Mouse (Mus musculus) megakaryocyte progenitor cell, adult 5-6 weeks (primary cell): Measurements from ENCODE around the gene P2rx7. TPM values are rescaled to one million over a fixed set of nuclear protein-coding genes. Genes with fewer than 3 reads are reported as not detected.

Source experiments
- ATAC-seq: replicated peaks from 2 replicates; pipeline ENCODE4 v1.8.0; 2016; ENCODE audit warnings: mild to moderate bottlenecking, moderate TSS enrichment, inconsistent platforms; ENCODE audit not compliant: poor library complexity
- total RNA-seq, 2 experiments: library from RNA; stranded (forward) in 1 of 2; stranded (reverse) in 1 of 2; fragments of 157-497, 149-512 nt in 1 of 2; fragments of 200-1000 nt in 1 of 2; gene quantifications; 2 replicates each; pipeline versions ENCODE4 v1.2.3 to v1.2.4; 2015 to 2017

P2rx7 gene
- total RNA-seq, 2 experiments from 2014 or later, result 8.3 to 8.5 TPM

- no peak for ATAC-seq
These were observed 45.4 kb downstream of the P2rx7 start for GRCm38 (mm10) chr5:122689153-122689552.

- ATAC-seq, result no peak
These were observed 46.8 kb downstream of the P2rx7 start for GRCm38 (mm10) chr5:122690486-122690885.

DNA sequence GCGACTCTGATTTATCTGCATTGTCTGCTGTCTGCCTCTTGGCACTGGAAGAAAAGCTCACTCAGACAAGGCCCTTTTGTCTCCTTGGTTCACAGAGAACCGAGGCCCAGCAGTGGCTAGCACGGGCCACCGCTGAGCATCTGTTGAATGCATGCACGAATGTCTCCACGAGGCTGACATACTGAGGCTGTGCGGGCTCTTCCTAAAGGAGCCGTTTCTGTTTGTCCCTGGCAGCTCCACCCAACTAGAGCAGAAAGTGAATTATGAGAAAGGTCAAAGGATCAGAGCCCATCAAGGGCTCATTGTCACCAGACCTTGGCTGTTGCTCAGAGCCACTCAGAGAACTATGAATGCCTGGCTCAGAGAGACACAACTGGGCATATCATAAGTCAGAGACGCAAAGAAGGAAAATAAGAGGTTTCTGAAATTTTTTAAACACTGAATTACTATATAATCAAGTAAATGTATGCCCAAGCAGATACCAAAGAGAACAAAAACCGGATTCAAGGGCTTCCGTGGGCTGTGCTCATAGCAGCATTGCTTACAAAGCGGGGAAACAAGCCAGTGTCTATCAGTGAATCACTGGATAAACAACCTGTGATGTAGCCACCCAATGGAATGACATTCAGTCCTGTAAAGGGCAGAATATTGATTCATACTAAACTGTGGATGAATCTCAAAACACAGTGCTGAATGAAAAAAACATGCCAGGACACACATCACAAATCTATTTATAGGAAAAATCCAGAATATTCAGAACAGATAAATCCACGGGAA is 49.9 kb downstream of the P2rx7 start:
- no peak for ATAC-seq

DNA sequence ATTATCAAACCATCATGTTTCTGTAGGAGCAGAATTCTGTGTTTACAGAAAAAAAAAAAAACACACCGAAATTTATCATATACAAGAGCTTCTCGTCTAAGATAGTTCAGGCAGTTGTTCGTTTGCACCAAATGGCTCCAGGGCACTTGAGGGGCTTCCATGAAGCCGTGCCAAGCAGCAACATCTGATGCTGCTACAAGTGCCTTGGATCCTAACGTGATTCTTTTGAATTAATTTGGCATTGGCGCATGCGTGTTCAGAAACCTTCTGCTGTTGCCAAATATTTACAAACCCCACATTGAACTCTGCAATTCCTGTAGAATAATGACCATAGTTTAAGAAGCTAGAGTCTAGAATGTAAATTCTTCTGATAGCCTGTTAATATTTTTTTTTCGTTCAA is 51.8 kb downstream of the P2rx7 start:
- no peak for ATAC-seq

- ATAC-seq, result peak; percentile 35
These were observed 54.5 kb downstream of the P2rx7 start for GRCm38 (mm10) chr5:122698041-122698700.

DNA sequence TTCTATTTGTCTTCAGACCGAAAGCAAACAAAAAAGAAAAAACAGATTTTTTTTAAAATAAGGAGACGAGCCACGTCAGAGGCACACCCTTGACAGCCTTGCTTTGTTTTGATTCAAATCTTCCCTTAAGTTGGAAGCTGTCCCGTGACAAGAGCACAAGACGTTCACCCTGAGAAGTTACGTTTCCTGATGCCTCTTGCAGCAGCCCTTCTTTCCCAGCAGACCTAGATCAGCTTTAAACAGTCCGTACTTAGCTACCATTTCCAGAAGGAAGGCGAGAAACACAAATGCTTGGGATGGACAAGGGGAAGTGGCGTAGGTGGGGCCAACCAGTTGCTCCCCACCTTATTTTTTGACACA is 55.0 kb downstream of the P2rx7 start:
- no peak for ATAC-seq

DNA sequence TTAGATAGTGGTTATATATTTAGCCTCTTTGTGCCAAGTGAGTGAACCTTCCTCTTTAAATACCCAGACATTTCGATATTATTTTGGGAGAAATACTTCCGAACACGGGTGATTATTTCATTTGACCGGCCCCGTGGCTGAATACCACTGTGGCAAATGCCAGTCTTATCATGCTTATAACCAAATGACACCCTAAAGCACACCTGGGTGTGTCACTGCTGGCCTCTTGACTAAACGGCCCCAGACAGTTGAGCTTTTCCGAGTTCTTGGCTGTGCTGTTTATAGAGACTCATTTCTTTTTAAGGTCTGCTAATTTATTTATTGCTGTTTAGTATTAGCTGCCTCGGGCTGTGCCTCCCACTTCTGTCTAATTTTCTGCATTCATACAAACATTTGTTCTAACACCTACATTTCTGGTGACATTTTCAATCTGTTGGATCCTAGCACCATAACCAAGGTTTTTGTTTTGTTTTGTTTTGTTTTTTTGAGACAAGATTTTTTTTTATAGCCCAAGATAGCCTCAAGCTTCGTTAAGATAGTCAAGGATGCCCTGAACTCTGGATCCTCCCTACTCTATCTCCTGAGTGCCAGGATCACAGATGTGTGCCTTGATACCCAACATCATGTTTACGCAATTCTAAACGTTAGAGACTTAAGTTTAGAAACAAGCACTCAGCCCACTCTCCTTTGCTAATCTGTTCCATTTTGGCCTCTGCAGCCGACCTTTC is 56.6 kb downstream of the P2rx7 start:
- peak; percentile 11 for ATAC-seq

GRCm38 (mm10) chr5:122700837-122701212 is 57.1 kb downstream of the P2rx7 start:
- peak; percentile 49 for ATAC-seq

DNA sequence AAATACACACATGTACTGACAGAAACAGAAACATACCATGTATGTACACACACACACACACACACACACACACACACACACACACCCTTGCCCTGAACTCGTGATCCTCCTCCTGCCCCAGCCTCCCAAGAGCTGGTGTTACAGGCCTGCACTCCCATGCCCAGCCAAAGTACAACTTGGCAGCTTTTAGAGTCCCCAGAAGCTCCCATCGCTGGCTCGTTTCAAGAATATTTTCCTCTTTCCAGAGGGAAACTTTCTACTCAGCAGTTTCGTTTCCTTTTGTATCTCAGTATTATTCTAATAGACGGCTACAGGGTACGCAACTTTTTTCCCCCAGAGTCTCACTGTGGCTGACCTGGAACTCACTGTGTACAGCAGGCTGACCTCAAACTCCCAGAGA is 58.4 kb downstream of the P2rx7 start:
- ATAC-seq, result no peak

- ATAC-seq, result no peak
These were observed 59.9 kb downstream of the P2rx7 start for GRCm38 (mm10) chr5:122703574-122703973.

DNA sequence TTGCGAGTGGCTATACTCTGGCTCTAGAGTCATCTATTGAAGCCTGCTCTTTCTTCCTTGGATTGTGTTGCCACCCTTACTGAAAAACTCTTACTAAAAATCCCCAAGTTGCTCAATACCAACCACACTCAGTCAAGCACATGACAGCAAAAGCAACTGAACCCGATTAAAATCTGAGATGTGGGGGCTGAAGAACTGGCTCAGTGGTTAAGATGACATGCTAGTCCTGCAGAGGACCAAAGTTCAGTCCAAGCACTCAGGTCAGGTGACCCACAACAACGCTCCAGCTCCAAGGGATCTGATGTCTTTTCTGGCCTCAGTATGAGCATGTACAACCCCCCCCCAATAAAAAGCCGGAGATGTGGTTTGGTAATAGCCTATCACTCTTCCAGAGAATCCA is 60.9 kb downstream of the P2rx7 start:
- ATAC-seq, result no peak

DNA sequence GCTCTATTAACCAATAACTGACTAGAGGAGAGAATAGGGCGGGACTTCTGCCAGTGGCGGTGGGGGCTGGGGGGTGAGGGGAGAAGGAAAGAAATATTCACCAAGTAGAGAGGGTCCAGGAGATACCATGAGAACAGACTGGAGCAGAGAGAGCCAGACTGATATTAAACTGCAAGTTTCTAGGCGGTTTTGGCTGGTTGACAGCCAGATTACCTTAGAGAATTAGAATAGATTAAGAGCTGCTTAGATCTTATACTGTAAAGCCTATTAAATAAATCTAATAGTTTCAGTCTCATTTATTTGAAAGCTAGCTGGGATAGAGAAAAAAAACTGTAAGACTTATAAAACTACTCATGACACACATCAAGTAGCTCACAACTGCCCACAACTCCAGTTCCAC is 61.5 kb downstream of the P2rx7 start:
- no peak for ATAC-seq

DNA sequence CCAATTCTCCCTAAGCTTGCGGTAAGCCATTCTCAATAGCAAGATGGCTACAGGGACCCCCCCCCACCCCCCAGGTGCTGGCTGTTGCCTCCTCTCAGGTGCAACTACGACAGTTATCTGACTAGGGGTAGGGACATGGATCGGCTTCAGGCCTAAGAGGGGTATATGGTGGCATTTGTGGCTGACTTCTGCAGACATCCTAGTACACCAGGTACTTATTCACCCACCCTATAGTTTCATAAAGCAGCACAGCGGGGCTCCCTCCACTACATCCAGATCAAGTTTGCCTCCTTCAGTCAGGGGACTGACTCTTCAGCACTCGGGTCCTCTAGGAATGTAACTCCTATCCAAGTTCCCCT is 63.2 kb downstream of the P2rx7 start:
- no peak for ATAC-seq

DNA sequence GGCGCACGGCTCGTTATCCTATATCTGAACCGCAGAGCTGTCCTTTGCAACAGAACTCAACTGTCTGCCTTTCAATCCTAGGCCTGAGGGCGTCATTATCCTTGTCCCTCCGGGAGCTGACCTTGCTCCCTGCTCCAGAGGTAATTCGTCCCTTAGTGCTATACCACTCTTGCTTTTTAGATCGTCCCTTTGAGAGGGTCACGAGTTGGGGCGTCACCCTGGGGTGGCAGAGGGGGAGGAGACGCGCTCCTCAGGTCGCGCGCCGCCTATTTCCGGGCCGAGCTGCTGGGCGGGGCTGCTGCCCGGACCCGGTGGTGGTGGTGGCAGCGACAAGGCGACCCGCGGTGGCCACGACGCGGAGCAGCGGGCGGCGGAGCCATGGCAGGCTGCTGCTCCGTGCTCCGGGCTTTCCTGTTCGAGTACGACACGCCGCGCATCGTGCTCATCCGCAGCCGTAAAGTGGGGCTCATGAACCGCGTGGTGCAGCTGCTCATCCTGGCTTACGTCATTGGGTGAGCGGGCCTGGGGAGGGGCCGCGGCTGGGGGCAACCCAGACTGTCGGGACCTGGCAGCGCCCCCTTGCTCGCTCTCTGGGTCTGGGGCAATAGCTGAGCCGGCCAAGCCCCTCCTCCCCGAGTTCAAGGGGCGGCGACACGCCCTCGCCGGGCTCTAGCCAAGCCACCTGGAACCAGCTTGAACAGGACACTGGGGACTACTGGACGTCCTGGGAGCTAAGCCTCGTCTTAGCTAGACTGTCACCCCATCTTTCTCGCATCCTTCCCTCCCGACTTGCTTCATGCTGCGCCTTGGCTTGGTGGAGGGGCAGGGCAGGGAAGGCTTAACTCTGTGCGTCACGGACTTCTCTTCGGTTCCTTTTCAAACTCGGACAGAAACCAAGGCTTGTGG is 63.8 kb downstream of the P2rx7 start, which contains the start of gene P2rx4:
TSS of gene P2rx4 (plus strand) at position 269 of the 906 bp plus-strand sequence.
- peak; percentile 81 for ATAC-seq

GRCm38 (mm10) chr5:122708819-122709218 is 65.1 kb downstream of the P2rx7 start:
- ATAC-seq, result peak; percentile 52

DNA sequence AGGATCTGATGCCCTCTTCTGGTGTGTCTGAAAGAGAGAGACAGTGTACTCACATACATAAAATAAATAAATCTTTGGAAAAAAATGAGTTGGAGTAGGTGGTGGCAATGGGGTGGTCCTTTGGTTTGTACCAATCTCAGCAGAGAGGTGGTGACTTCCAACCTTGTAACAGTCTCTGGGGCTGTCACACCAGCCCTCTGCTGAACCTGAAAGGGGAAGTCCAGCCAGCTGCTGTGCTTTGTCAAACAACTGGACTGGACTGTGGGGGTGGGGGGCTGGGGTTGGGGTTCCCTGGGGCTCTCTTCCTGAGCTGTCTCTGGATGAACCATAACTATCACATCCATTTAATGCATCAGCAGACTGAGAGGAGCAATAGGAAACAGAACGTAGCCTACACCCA is 72.0 kb downstream of the P2rx7 start:
- ATAC-seq, result no peak

GRCm38 (mm10) chr5:122716793-122717192 is 73.1 kb downstream of the P2rx7 start:
- no peak; the same call in 1 of the 2 replicates for ATAC-seq

DNA sequence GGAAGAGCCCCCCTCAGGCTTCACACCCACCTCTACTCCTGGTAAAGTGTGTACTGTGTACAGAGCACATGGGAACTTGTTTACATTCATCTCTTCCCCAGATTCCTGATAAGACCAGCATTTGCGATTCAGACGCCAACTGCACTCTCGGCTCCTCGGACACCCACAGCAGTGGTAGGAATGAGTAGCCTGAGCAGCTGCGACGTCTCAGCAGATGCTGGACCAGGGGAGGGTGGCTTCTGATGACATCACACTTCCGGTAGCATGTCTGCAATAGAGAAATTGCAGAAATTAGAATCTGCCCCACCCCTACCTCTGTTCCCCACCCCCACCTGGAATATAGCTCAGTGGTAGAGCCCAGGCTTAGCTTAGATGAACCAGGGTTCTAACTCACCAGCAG is 74.7 kb downstream of the P2rx7 start:
- ATAC-seq, result no peak

DNA sequence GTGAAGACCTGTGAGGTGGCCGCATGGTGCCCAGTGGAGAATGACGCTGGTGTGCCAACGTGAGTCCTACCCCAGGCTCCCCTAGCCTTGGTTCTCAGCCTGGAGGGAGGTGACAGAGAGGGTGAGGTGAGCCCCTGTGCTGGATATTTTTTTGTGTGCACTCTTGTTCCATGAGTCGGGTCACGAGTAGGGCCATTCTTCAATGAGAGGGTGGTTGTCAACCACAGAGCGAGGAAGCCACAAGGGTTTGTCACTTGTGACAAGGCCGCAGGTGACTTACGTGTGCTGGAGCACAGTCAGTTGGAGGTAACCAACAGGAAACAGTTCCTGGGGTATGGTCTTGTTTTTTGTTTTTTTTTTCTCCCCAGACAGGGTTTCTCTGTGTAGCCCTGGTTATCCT is 75.5 kb downstream of the P2rx7 start:
- ATAC-seq, result no peak

GRCm38 (mm10) chr5:122725453-122725852 is 81.7 kb downstream of the P2rx7 start:
- ATAC-seq, result no peak

- ATAC-seq, result peak; percentile 79
These were observed 82.4 kb downstream of the P2rx7 start for GRCm38 (mm10) chr5:122726068-122726467.
